Mouse (Mus musculus) lung, adult 2 months (tissue): ENCODE measurements at regions not wholly inside any gene's neighbourhood (a gene's known extent, or its start where the extent isn't known, plus 50 kb on each side); places are given as distances from the start of the nearest gene placed in this dataset.

Source experiments
- CTCF ChIP-seq: fragments of 200-500 bp; IDR thresholded peaks from 2 replicates; pipeline ENCODE4 v1.5.1; 2011; ENCODE audit warnings: mild to moderate bottlenecking, low read length, control low read depth; ENCODE audit not compliant: insufficient read depth
- POLR2A ChIP-seq: fragments of 200-500 bp; IDR thresholded peaks from 2 replicates; pipeline ENCODE4 v1.6.1; 2011; ENCODE audit warnings: low read depth, mild to moderate bottlenecking, control low read depth, low read length, borderline replicate concordance; ENCODE audit errors: extremely low read depth

DNA sequence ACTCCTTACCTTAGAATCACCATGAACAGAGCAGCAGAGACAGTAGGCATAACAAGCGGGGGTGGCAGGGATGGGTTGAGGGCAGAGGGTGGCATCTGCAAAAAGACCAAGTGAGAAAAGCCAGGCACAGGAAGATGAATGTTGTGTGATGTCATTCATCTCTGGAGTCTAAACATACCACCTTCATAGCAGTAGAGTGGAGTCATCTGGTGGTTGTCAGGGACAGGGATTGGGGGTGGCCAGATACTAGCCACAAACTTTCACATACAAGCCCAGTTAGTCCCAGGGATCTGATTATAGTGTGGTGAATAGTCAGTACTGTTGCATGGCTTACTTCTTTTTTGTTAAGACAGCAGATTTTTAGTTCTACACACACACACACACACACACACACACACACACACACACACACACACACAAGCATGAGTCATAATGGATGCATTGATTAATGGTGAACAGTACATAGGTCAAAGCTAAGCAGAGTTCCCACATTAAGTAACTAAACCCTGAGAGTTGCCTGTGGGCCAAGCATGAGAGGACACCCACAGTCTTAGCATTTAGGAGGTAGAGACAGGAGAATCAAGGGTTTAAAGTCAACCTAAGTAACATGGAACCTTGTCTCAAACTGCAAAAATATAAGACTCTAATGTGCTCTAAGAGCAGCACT lies 173.1 kb downstream of the Ptger3 start:
- TF ChIP-seq CTCF (no peak), POLR2A (no peak)
